Mouse (Mus musculus): Measurements from ENCODE around the gene Atn1. TPM values are rescaled to one million over a fixed set of nuclear protein-coding genes. Genes with fewer than 3 reads are reported as not detected.
A peak's percentile ranks its signal among the peaks of the same experiment; 100 is the strongest.

Atn1 gene
- polyA plus RNA-seq, 1 experiment, result 65.4 TPM

DNA sequence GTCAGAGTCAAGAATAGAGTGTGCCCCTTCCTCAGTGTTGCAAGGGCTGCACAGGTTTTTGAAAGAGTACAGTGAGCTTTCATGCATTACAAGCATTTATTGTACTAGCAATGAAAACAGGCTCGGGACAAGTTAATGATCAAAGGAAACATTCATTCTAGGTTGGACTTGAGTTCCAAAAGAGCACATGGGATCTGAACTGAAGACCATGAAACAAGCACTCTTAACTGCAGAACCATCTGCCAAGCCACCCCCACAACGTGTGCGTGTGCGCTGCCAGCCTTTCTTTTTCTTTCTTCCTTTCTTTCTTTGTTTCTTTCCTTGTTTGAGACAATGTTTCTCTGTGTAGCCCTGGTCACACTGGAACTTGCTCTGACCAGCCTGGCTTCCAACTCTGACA, 39.5 kb upstream of the Atn1 start:
- DNase-seq, result peak; percentile 90
- Histone ChIP-seq H3K4me3 (ENCODE audit: insufficient read depth, low read depth, low read length) (no peak overlapping the region), H3K27me3 (replicated peaks; ENCODE audit: control insufficient read depth, insufficient read depth, low read length) (no peaks in the 10 kb centered on the region), H3K36me3 (ENCODE audit: control insufficient read depth, insufficient read depth, low read length) (no peaks in the 10 kb centered on the region), H3K27ac (ENCODE audit: insufficient read depth, low read depth, low read length) (peak overlapping the region; percentile 95), H3K4me1 (ENCODE audit: control insufficient read depth, insufficient read depth, low read length) (peaks cover 13% of the 10 kb centered on the region)
- WGBS, result 45% methylated on average over 4 of the region's 4 CpGs
- TF ChIP-seq POLR2A (IDR thresholded peaks at IDR 0.05; ENCODE audit: low read depth, low read length) (no peak), CTCF (conservative IDR thresholded peaks at IDR 0.05; ENCODE audit: insufficient read depth, insufficient read length, low read depth, low read length) (no peak)

DNA sequence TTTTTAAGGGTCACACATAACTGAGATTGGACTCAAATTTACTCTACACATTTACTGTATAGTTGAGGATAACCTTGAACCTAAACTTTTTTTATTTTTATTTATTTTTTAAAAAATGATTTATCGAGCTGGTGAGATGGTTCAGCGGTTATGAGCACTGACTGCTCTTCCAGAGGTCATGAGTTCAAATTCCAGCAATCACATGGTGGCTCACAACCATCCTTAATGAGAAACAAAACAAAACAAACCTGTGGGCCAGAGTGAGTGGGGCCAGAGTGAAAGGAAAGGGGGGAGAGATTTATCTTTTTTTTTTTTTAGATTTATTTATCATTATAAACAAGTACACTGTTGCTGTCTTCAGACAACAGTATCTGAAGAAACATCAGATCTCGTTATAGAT, 35.6 kb upstream of the Atn1 start:
- Histone ChIP-seq H3K4me3 (ENCODE audit: insufficient read depth, low read depth, low read length) (no peak overlapping the region), H3K27me3 (replicated peaks; ENCODE audit: control insufficient read depth, insufficient read depth, low read length) (no peaks in the 10 kb centered on the region), H3K36me3 (ENCODE audit: control insufficient read depth, insufficient read depth, low read length) (no peaks in the 10 kb centered on the region), H3K4me1 (ENCODE audit: control insufficient read depth, insufficient read depth, low read length) (peaks cover 13% of the 10 kb centered on the region), H3K27ac (ENCODE audit: insufficient read depth, low read depth, low read length) (no peak overlapping the region)
- TF ChIP-seq POLR2A (IDR thresholded peaks at IDR 0.05; ENCODE audit: low read depth, low read length) (no peak), CTCF (conservative IDR thresholded peaks at IDR 0.05; ENCODE audit: insufficient read depth, insufficient read length, low read depth, low read length) (no peak)
- peak; percentile 80 for DNase-seq
- WGBS, result 58% methylated on average over 3 of the region's 3 CpGs

- H3K36me3 ChIP-seq (ENCODE audit: control insufficient read depth, insufficient read depth, low read length), result no peaks in the 10 kb centered on the region
- H3K4me3 ChIP-seq (ENCODE audit: insufficient read depth, low read depth, low read length), result no peak overlapping the region
- H3K27ac ChIP-seq (ENCODE audit: insufficient read depth, low read depth, low read length), result no peak overlapping the region
- WGBS, result 56% methylated on average over 4 of the region's 4 CpGs
- peak; percentile 8 for DNase-seq
- TF ChIP-seq CTCF (conservative IDR thresholded peaks at IDR 0.05; ENCODE audit: insufficient read depth, insufficient read length, low read depth, low read length) (no peak), POLR2A (IDR thresholded peaks at IDR 0.05; ENCODE audit: low read depth, low read length) (no peak)
- no peaks in the 10 kb centered on the region for H3K27me3 ChIP-seq (replicated peaks; ENCODE audit: control insufficient read depth, insufficient read depth, low read length)
- peaks cover 9% of the 10 kb centered on the region for H3K4me1 ChIP-seq (ENCODE audit: control insufficient read depth, insufficient read depth, low read length)
Measured at GRCm38 (mm10) chr6:124790121-124790520, 33.8 kb upstream of the Atn1 start.

GRCm38 (mm10) chr6:124789519-124789918, 33.2 kb upstream of the Atn1 start:
- no peak for TF ChIP-seq CTCF (conservative IDR thresholded peaks at IDR 0.05; ENCODE audit: insufficient read depth, insufficient read length, low read depth, low read length)
- no peak for TF ChIP-seq POLR2A (IDR thresholded peaks at IDR 0.05; ENCODE audit: low read depth, low read length)
- H3K27me3 ChIP-seq (replicated peaks; ENCODE audit: control insufficient read depth, insufficient read depth, low read length), result no peaks in the 10 kb centered on the region
- WGBS, result 83% methylated on average over 4 of the region's 4 CpGs
- peaks cover 7% of the 10 kb centered on the region for H3K4me1 ChIP-seq (ENCODE audit: control insufficient read depth, insufficient read depth, low read length)
- H3K36me3 ChIP-seq (ENCODE audit: control insufficient read depth, insufficient read depth, low read length), result no peaks in the 10 kb centered on the region
- H3K4me3 ChIP-seq (ENCODE audit: insufficient read depth, low read depth, low read length), result no peak overlapping the region
- peak; percentile 4 for DNase-seq
- no peak overlapping the region for H3K27ac ChIP-seq (ENCODE audit: insufficient read depth, low read depth, low read length)

GRCm38 (mm10) chr6:124787722-124788121, 31.4 kb upstream of the Atn1 start:
- no peak for TF ChIP-seq POLR2A (IDR thresholded peaks at IDR 0.05; ENCODE audit: low read depth, low read length)
- 72% methylated on average over 10 of the region's 10 CpGs for WGBS
- no peaks in the 10 kb centered on the region for H3K36me3 ChIP-seq (ENCODE audit: control insufficient read depth, insufficient read depth, low read length)
- H3K27me3 ChIP-seq (replicated peaks; ENCODE audit: control insufficient read depth, insufficient read depth, low read length), result no peaks in the 10 kb centered on the region
- no peak for DNase-seq
- no peak overlapping the region for H3K4me3 ChIP-seq (ENCODE audit: insufficient read depth, low read depth, low read length)
- H3K27ac ChIP-seq (ENCODE audit: insufficient read depth, low read depth, low read length), result no peak overlapping the region
- peaks cover 7% of the 10 kb centered on the region for H3K4me1 ChIP-seq (ENCODE audit: control insufficient read depth, insufficient read depth, low read length)

DNA sequence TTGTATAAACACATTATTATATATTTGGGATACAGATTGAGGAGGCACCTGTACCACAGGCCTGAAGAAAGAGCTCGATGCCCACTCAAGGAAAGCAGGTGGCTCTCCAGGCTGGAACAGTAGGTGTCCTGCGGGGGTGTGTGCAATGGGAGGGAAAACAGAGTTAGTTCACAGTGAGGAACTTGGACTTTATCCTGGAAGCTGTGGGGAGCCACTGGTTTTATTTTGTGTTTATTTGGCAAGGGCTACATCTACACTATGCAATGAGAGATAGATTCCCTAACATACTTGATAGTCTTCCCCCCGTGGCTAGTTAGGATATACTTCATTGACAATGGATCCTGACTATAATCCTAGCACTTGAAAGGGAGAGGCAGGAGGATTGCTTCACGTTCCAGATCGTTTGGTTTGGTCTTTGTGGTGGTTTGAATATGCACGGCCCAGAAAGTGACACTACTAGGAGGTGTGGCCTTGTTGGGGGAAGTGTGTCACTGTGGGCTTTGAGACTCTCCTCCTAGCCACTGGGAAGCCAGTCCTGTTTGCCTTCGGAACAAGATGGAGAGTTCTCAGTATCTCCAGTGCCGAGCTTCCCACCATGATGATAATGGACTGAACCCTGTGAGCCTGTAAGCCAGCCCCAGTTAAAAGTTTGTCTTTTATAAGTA, 30.6 kb upstream of the Atn1 start:
- peak overlapping the region; percentile 16; the same call in 1 of the 2 replicates for H3K27ac ChIP-seq (ENCODE audit: insufficient read depth, low read depth, low read length)
- TF ChIP-seq CTCF (conservative IDR thresholded peaks at IDR 0.05; ENCODE audit: insufficient read depth, insufficient read length, low read depth, low read length) (0 out of 2 replicates have a peak, but pooled peaks have one; percentile 4), POLR2A (IDR thresholded peaks at IDR 0.05; ENCODE audit: low read depth, low read length) (no peak)
- no peaks in the 10 kb centered on the region for H3K27me3 ChIP-seq (replicated peaks; ENCODE audit: control insufficient read depth, insufficient read depth, low read length)
- no peak overlapping the region for H3K4me3 ChIP-seq (ENCODE audit: insufficient read depth, low read depth, low read length)
- peaks cover 2% of the 10 kb centered on the region; the same call in 1 of the 2 replicates for H3K4me1 ChIP-seq (ENCODE audit: control insufficient read depth, insufficient read depth, low read length)
- peak; percentile 81 for DNase-seq
- H3K36me3 ChIP-seq (ENCODE audit: control insufficient read depth, insufficient read depth, low read length), result no peaks in the 10 kb centered on the region
- 36% methylated on average over 8 of the region's 8 CpGs for WGBS

GRCm38 (mm10) chr6:124782436-124782835, 26.1 kb upstream of the Atn1 start:
- no peak overlapping the region for H3K27ac ChIP-seq (ENCODE audit: insufficient read depth, low read depth, low read length)
- no peaks in the 10 kb centered on the region for H3K27me3 ChIP-seq (replicated peaks; ENCODE audit: control insufficient read depth, insufficient read depth, low read length)
- H3K4me3 ChIP-seq (ENCODE audit: insufficient read depth, low read depth, low read length), result no peak overlapping the region
- TF ChIP-seq POLR2A (IDR thresholded peaks at IDR 0.05; ENCODE audit: low read depth, low read length) (no peak), CTCF (conservative IDR thresholded peaks at IDR 0.05; ENCODE audit: insufficient read depth, insufficient read length, low read depth, low read length) (no peak)
- WGBS, result 25% methylated on average over 6 of the region's 6 CpGs
- no peaks in the 10 kb centered on the region for H3K36me3 ChIP-seq (ENCODE audit: control insufficient read depth, insufficient read depth, low read length)
- DNase-seq, result peak; percentile 64
- H3K4me1 ChIP-seq (ENCODE audit: control insufficient read depth, insufficient read depth, low read length), result peaks cover 2% of the 10 kb centered on the region; the same call in 1 of the 2 replicates
